Mouse (Mus musculus) thymus, adult 18-20 months (tissue): ENCODE results near the gene Plscr2.
"Not testable (repeated sequence)": the region's sequence is repeated elsewhere in the genome, so short reads cannot be mapped to it uniquely, and the experiment has no call there.

Experiments
- DNase-seq, 2 experiments: peaks; one replicate each; pipeline ENCODE4 v3.0.0; 2022; ENCODE audit warnings: mixed read lengths in 2 of 2

Plscr2 gene

DNA sequence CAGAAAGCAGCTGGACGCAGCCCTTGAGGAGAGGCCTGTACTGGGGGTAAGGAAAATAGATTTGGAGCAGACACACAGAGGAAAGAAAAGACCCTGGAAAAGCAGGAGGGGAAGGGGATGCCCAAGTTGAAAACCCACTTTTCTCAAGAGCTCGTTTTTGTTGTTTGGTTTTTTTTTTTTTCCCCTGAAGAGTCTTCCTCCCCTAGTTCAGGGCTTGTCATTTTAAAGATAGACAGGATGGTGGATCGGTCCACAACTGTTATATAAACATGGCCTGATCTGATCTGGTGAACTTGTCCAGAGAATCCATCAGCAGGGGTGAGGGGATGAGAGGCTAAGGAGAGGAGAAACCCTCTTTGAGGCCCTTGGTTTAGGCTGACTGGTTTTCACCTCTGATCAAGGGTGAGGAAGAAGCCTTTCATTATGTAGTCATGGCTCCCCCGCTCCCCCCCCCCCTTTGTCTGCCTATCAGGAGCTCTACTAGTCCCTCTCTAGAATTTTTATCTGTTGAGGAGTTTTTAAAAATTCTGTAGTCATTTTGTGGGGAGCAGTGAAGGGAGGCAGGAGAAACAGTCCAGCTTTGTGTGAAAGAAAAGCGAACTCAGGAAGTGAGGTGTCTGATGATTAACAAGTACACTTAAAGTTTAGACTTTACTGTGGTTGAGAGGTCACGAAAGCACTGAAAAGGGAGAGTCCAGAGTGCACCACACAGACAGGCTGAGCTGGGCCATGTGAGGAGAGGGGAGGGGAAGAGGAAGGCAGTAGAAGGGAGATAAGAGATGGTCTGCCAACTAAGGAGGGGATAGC lies 1.2 kb upstream of the Plscr2 start:
- no peak for DNase-seq

GRCm38 (mm10) chr9:92276360-92276759 lies 958 bp downstream of the Plscr2 start:
- no peak for DNase-seq

GRCm38 (mm10) chr9:92280048-92280447 lies 4.6 kb downstream of the Plscr2 start:
- DNase-seq, result no peak

- no peak for DNase-seq
Observed at GRCm38 (mm10) chr9:92282563-92283171, 7.3 kb downstream of the Plscr2 start.

DNA sequence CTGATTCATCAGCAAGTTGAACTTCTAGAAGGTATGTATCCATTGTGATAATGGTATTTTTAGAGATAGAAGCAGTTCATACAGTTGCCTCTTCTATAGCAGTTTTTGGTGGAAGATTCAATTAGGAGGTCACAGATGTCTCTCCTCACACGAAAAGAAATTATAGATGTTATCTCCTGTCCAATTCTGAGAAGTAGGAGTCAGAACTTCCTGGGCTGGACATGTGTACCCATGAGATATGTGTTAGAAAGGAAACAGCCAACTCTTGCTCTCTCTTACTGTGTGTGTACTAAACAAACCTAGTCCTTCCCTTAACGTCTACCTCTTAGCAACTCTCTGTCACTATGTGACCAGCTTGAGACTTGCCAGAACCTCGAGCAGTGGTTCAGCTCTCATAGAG lies 14.3 kb downstream of the Plscr2 start:
- no peak for DNase-seq

GRCm38 (mm10) chr9:92292169-92292568 lies 16.8 kb downstream of the Plscr2 start:
- DNase-seq, result no peak

DNA sequence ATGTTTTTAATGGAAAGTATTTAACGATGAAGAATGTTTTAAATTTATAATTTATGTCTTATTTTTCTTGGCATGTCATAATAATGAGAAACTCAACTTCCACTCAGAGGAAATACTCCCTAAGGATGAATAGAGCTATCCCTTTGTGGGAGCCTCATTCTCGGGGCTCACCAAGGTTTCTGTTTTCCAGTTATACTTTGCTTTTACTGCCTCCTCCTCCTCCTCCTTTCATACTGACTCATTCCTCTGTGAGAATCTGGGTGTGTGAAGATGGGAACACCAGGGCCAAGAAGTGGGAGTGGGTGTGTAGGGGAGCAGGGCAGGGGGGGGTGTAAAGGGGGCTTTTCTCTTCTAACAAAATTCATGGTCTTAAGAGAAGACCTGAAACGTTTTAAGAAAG lies 17.5 kb downstream of the Plscr2 start:
- no peak for DNase-seq

- DNase-seq, result no peak
Observed at GRCm38 (mm10) chr9:92293560-92294548, 18.5 kb downstream of the Plscr2 start.

- no peak for DNase-seq
Observed at GRCm38 (mm10) chr9:92298288-92298687, 22.9 kb downstream of the Plscr2 start.

GRCm38 (mm10) chr9:92301213-92301612 lies 25.8 kb downstream of the Plscr2 start:
- DNase-seq, result no peak

GRCm38 (mm10) chr9:92305075-92305474 lies 29.7 kb downstream of the Plscr2 start:
- DNase-seq, result no peak

GRCm38 (mm10) chr9:92305620-92306220 lies 30.3 kb downstream of the Plscr2 start:
- DNase-seq, result no peak

GRCm38 (mm10) chr9:92309077-92309476 lies 33.7 kb downstream of the Plscr2 start, which contains the start of gene 1700057G04Rik:
1700057G04Rik (plus strand) TSS chr9:92309377.
- DNase-seq, result no peak

DNA sequence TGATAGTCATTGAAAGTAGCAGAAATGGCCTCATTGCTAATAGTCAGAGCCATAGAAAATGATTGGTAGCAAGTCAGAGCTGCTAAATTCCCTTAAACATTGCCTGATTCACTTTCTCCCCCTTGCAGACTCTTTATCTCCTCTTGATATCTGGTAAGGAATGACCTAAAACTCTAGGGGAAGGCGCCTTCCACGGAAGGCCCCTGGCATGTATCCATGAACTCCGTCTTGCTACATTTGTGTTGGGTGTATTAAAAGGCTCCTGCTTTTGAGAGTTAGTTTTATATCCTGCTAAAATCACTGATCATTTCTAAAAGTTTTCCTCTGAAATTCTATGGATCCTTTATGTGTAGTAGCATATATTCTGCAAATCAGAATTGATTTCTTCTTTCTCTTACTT lies 41.4 kb downstream of the Plscr2 start:
- no peak for DNase-seq

- not testable (repeated sequence) for DNase-seq
Observed at GRCm38 (mm10) chr9:92325936-92326335, 50.5 kb downstream of the Plscr2 start.

- DNase-seq, result no peak
Observed at GRCm38 (mm10) chr9:92326813-92327212, 51.4 kb downstream of the Plscr2 start.

GRCm38 (mm10) chr9:92331383-92331782 lies 56.0 kb downstream of the Plscr2 start:
- no peak for DNase-seq

- no peak for DNase-seq
Observed at GRCm38 (mm10) chr9:92334845-92335244, 59.4 kb downstream of the Plscr2 start.

GRCm38 (mm10) chr9:92335277-92335818 lies 59.9 kb downstream of the Plscr2 start:
- no peak for DNase-seq

DNA sequence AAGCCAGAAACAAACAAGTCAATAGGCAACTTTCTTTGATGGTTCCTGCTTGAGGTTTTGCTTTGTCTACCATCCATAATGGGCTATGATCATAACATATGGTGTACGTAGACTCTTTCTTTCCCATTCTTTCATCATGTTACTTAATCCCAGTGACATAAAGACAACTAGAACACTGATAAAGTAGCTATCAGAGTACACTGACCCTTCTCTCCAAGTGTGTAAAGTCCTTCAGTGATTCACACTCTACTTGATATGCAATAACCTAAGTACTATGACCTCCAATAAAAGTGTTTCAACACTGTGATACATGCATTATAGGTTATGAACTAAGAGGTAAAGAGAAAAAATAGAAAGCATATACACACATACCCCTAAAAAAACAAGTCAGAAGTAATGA lies 61.7 kb downstream of the Plscr2 start:
- DNase-seq, result no peak

- no peak for DNase-seq
Observed at GRCm38 (mm10) chr9:92337661-92338060, 62.3 kb downstream of the Plscr2 start.

- DNase-seq, result no peak
Observed at GRCm38 (mm10) chr9:92338954-92339353, 63.6 kb downstream of the Plscr2 start.
